Mouse (Mus musculus): ENCODE results near the gene Perp. TPM values are rescaled to one million over a fixed set of nuclear protein-coding genes. Genes with fewer than 3 reads are reported as not detected.
A peak's percentile ranks its signal among the peaks of the same experiment; 100 is the strongest.

The Perp gene
- polyA plus RNA-seq, 1 experiment from 2014 or later, result 248 TPM

DNA sequence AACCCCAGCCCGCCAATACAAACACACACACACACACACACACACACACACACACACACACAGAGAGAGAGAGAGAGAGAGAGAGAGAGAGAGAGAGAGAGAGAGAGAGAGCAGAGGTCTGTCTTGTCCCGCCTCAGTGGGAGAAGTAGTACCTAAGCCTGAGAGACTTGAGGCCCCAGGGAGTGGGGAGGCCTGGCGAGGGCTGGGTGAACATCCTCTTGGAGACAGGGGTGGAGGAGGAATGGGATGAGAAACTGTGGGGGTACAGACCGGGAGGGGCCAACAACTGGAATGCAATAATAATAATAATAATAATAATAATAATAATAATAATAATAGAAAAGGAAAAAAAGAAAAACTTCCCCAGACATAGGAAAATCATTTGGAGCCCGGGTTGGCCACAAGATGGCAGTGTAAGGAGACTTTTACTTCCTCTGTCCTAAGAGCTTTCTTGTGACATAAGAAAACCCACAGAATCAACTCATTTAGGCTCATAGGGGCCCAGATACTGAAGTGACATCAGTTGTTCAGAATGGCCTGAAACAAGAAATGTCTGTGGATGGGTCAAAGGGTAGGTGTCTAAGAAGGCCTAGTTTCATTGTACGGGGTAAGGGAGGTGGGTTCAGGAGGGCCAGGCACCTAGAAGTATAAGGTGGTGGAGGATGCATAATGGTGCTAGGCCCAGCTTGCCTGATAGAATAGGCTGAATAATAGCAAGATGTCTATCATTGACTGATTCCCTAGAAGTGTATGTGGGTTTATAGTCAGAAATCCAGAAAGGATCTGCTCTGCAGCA lies 8.9 kb upstream of the Perp start:
- H3K4me2 ChIP-seq (ENCODE audit: low read depth, low read length), result no peak overlapping the region
- 52% methylated on average over 6 of the region's 6 CpGs for WGBS
- ATAC-seq (replicated peaks; ENCODE audit: extremely low read depth, insufficient read depth, low FRiP score), result no peak

DNA sequence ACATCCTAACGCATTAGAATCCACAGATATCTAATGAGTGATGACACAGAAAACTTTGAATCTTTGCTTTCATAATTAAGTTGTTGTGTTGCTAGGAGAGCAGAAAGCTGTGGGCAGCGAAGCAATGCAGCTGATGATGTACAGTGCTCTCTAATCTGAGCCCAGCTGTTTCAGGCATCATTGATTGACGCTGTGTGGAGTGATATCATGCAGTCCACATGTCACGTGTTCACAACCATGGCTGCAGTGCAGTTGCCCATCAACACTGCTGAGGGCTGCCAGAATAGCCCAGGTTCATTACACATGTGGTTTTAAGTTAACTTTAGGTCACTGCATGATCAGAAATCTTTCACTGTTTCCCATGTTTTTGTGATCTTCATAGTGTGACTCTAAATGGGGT lies 5.3 kb upstream of the Perp start:
- ATAC-seq (replicated peaks; ENCODE audit: extremely low read depth, insufficient read depth, low FRiP score), result peak; percentile 76; the same call in 1 of the 2 replicates
- no peaks in the 10 kb centered on the region for H3K36me3 ChIP-seq (ENCODE audit: control insufficient read depth, insufficient read depth)

More for the DNA sequence above, 8.9 kb upstream of the Perp start:
- Histone ChIP-seq H3K4me3 (ENCODE audit: low read length) (no peak overlapping the region), H3K4me1 (ENCODE audit: control insufficient read depth, insufficient read depth, low read length) (peaks cover 5% of the 10 kb centered on the region; the same call in 1 of the 2 replicates), H3K36me3 (ENCODE audit: control insufficient read depth, insufficient read depth) (no peaks in the 10 kb centered on the region), H3K9me3 (replicated peaks; ENCODE audit: control insufficient read depth, low read length) (no peaks in the 10 kb centered on the region), H3K27ac (ENCODE audit: low read length) (no peak overlapping the region), H3K27me3 (ENCODE audit: control insufficient read depth, insufficient read depth, low read length) (no peaks in the 10 kb centered on the region), H3K9ac (ENCODE audit: low read length) (no peak overlapping the region)

DNA sequence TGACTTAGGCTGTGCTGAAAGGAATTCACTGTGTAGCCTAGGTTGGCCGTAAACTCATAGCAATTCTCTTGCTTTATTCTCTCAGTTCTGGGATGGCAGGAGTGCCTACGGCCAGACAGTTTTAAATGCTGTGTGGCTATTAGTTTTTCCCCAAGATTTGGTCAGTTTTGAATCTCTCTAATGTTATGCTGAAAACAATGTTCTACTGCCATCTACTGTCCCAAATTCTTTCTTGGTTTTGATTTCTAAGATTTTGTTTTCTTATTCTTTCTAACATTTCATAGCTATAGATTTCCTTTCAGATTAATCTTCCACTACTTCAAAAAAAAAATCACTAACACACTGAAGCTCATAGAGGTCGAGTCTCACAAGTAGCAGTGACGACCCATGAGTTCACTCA lies 4.1 kb upstream of the Perp start:
- H3K4me1 ChIP-seq (ENCODE audit: control insufficient read depth, insufficient read depth, low read length), result peaks cover 10% of the 10 kb centered on the region; the same call in 1 of the 2 replicates
- no peak for ATAC-seq (replicated peaks; ENCODE audit: extremely low read depth, insufficient read depth, low FRiP score)
- H3K4me3 ChIP-seq (ENCODE audit: low read length), result no peak overlapping the region
- peaks cover 3% of the 10 kb centered on the region for H3K27me3 ChIP-seq (ENCODE audit: control insufficient read depth, insufficient read depth, low read length)
- no peak overlapping the region for H3K9ac ChIP-seq (ENCODE audit: low read length)
- H3K36me3 ChIP-seq (ENCODE audit: control insufficient read depth, insufficient read depth), result no peaks in the 10 kb centered on the region
- H3K4me2 ChIP-seq (ENCODE audit: low read depth, low read length), result no peak overlapping the region
- H3K27ac ChIP-seq (ENCODE audit: low read length), result no peak overlapping the region
- no peaks in the 10 kb centered on the region for H3K9me3 ChIP-seq (replicated peaks; ENCODE audit: control insufficient read depth, low read length)
- 60% methylated on average over 4 of the region's 4 CpGs for WGBS

More for the DNA sequence above, 5.3 kb upstream of the Perp start:
- H3K4me3 ChIP-seq (ENCODE audit: low read length), result no peak overlapping the region
- H3K9me3 ChIP-seq (replicated peaks; ENCODE audit: control insufficient read depth, low read length), result no peaks in the 10 kb centered on the region
- no peak overlapping the region for H3K4me2 ChIP-seq (ENCODE audit: low read depth, low read length)
- H3K27me3 ChIP-seq (ENCODE audit: control insufficient read depth, insufficient read depth, low read length), result peaks cover 3% of the 10 kb centered on the region; the same call in 1 of the 2 replicates
- WGBS, result 27% methylated on average over 4 of the region's 4 CpGs
- H3K4me1 ChIP-seq (ENCODE audit: control insufficient read depth, insufficient read depth, low read length), result peaks cover 5% of the 10 kb centered on the region; the same call in 1 of the 2 replicates
- no peak overlapping the region for H3K9ac ChIP-seq (ENCODE audit: low read length)
- no peak overlapping the region for H3K27ac ChIP-seq (ENCODE audit: low read length)

DNA sequence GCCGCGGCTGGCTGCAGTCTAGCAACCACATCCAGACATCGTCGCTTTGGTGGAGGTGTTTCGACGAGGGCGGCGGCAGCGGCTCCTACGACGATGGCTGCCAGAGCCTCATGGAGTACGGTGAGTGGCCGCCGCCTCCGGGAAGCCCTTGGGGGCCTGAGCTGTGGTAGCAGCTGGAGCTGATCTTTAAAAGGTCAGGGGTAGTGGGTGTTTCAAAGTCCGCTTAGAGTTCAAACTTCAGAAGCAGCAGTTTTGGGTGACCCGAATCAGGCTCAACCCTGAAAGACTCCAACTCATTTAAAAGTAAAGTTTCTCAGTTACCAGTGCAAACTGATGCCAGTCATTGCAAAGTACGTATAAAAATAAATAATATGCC lies 455 bp downstream of the Perp start:
- 0 out of 2 replicates have a peak, but pooled peaks have one; percentile 4 for ATAC-seq (replicated peaks; ENCODE audit: extremely low read depth, insufficient read depth, low FRiP score)
- peaks cover 21% of the 10 kb centered on the region; the same call in 1 of the 2 replicates for H3K4me1 ChIP-seq (ENCODE audit: control insufficient read depth, insufficient read depth, low read length)
- peak overlapping the region; percentile 88 for H3K27ac ChIP-seq (ENCODE audit: low read length)
- peaks cover 3% of the 10 kb centered on the region for H3K27me3 ChIP-seq (ENCODE audit: control insufficient read depth, insufficient read depth, low read length)
- peak overlapping the region; percentile 90 for H3K9ac ChIP-seq (ENCODE audit: low read length)
- H3K9me3 ChIP-seq (replicated peaks; ENCODE audit: control insufficient read depth, low read length), result no peaks in the 10 kb centered on the region
- 4% methylated on average over 18 of the region's 18 CpGs for WGBS
- H3K4me2 ChIP-seq (ENCODE audit: low read depth, low read length), result peak overlapping the region; percentile 81
- H3K4me3 ChIP-seq (ENCODE audit: low read length), result peak overlapping the region; percentile 86
- no peaks in the 10 kb centered on the region for H3K36me3 ChIP-seq (ENCODE audit: control insufficient read depth, insufficient read depth)

DNA sequence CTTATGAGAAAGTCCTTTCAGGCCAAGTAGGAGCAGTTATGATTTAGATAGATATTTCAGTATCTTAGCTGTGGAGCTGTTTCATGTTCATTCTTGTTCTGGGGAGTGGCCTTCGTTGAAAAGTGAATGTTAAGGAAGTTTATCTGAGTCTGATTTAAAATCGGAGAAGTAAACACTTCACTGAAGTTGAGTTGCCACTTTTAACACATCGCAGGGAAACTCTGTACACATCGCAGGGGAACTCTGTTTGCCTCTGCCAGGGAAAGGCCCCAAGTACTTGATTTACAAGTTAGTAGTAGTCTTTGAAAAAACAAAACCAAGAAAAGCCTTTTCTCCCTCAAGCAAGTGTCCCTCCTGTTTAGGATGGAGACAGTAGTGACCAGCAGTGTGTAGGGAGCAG lies 891 bp downstream of the Perp start:
- Histone ChIP-seq H3K9ac (ENCODE audit: low read length) (peak overlapping the region; percentile 90), H3K4me3 (ENCODE audit: low read length) (peak overlapping the region; percentile 86), H3K4me1 (ENCODE audit: control insufficient read depth, insufficient read depth, low read length) (peaks cover 21% of the 10 kb centered on the region; the same call in 1 of the 2 replicates), H3K4me2 (ENCODE audit: low read depth, low read length) (peak overlapping the region; percentile 81), H3K27ac (ENCODE audit: low read length) (peak overlapping the region; percentile 84), H3K9me3 (replicated peaks; ENCODE audit: control insufficient read depth, low read length) (no peaks in the 10 kb centered on the region), H3K27me3 (ENCODE audit: control insufficient read depth, insufficient read depth, low read length) (peaks cover 3% of the 10 kb centered on the region), H3K36me3 (ENCODE audit: control insufficient read depth, insufficient read depth) (no peaks in the 10 kb centered on the region)
- no peak for ATAC-seq (replicated peaks; ENCODE audit: extremely low read depth, insufficient read depth, low FRiP score)
- WGBS, result 22% methylated on average over 4 of the region's 4 CpGs

DNA sequence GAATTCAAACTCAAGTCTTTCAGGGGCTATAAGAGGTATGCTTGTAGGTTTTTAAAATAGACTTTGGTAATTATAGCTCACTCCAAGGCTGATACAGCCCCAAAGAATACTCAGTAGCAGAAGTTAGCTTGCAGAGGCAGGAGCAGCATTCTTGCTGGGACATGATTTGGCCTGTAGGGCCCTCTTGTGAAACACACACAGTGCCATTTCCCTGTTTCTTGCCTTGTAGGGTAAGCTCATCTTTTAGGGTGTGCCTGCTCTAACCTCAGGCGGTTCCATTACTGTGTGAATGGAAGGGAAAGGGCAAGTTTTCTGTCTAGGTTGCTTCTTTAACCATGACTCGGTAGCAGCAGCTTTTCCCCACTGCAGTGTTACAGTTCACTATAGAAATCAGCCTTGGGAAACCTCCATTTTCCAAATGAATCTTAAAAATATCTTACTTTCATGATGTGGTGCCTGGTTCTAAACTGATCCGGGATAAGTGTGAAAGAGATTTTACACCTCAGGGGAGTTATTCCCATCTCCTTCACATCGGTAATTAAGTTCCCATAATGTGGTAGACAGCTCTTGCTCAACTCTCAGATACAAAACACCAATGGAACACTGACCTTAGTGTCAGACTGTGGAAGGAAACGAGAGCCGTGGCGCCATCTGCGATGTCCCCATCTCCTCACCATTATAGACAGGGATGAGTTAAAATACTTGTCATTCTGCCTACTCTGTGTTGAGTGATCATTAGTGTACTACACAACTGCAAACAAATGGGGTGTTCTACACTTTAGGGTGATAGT lies 1.8 kb downstream of the Perp start:
- peaks cover 3% of the 10 kb centered on the region for H3K27me3 ChIP-seq (ENCODE audit: control insufficient read depth, insufficient read depth, low read length)
- H3K4me3 ChIP-seq (ENCODE audit: low read length), result peak overlapping the region; percentile 86
- peak overlapping the region; percentile 81 for H3K4me2 ChIP-seq (ENCODE audit: low read depth, low read length)
- 58% methylated on average over 8 of the region's 8 CpGs for WGBS
- no peaks in the 10 kb centered on the region for H3K9me3 ChIP-seq (replicated peaks; ENCODE audit: control insufficient read depth, low read length)
- peak; percentile 30; the same call in 1 of the 2 replicates for ATAC-seq (replicated peaks; ENCODE audit: extremely low read depth, insufficient read depth, low FRiP score)
- peak overlapping the region; percentile 84 for H3K27ac ChIP-seq (ENCODE audit: low read length)
- H3K36me3 ChIP-seq (ENCODE audit: control insufficient read depth, insufficient read depth), result no peaks in the 10 kb centered on the region
- H3K9ac ChIP-seq (ENCODE audit: low read length), result peak overlapping the region; percentile 90
- peaks cover 21% of the 10 kb centered on the region; the same call in 1 of the 2 replicates for H3K4me1 ChIP-seq (ENCODE audit: control insufficient read depth, insufficient read depth, low read length)

DNA sequence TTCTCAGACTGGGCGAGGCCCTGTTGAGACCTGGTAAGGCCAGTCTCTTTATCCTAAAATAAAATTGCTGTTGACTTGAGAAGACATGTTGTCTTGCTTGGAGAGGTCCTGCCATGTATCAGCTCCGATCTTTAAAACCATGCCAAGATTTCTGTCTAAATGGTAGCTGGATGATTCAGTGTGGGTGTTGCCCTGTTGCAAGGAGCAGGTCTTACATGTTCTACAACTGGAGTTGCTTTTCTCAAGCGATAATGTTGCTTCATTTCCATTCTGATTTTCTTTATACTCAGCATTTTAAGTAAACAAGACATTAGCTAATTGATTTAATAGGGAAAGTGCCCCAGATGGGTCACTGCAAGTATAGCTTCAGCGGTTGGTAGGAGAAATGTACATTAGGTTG lies 5.4 kb downstream of the Perp start:
- Histone ChIP-seq H3K4me3 (ENCODE audit: low read length) (no peak overlapping the region), H3K27me3 (ENCODE audit: control insufficient read depth, insufficient read depth, low read length) (no peaks in the 10 kb centered on the region; the same call in 1 of the 2 replicates), H3K9me3 (replicated peaks; ENCODE audit: control insufficient read depth, low read length) (no peaks in the 10 kb centered on the region), H3K9ac (ENCODE audit: low read length) (no peak overlapping the region), H3K4me1 (ENCODE audit: control insufficient read depth, insufficient read depth, low read length) (peaks cover 16% of the 10 kb centered on the region; the same call in 1 of the 2 replicates), H3K4me2 (ENCODE audit: low read depth, low read length) (no peak overlapping the region), H3K36me3 (ENCODE audit: control insufficient read depth, insufficient read depth) (peaks cover 8% of the 10 kb centered on the region; the same call in 1 of the 2 replicates), H3K27ac (ENCODE audit: low read length) (no peak overlapping the region)
- no peak for ATAC-seq (replicated peaks; ENCODE audit: extremely low read depth, insufficient read depth, low FRiP score)
- 82% methylated on average over 4 of the region's 4 CpGs for WGBS

DNA sequence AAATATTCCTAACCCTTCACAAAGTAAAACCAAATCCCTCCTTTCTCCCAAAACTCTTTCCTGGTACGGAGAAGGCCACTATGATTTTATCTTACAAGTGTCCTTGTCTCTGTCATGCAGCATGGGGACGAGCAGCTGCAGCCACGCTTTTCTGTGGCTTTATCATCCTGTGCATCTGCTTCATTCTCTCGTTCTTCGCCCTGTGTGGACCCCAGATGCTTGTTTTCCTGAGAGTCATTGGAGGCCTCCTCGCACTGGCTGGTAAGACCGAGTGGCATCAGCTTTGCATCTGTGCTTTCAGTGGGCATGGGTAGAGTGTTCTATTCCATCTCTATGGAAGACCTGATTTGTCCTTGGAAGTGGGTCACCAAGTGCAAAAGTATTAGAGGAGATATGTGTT lies 8.6 kb downstream of the Perp start:
- Histone ChIP-seq H3K4me1 (ENCODE audit: control insufficient read depth, insufficient read depth, low read length) (peaks cover 9% of the 10 kb centered on the region; the same call in 1 of the 2 replicates), H3K4me3 (ENCODE audit: low read length) (no peak overlapping the region), H3K27me3 (ENCODE audit: control insufficient read depth, insufficient read depth, low read length) (no peaks in the 10 kb centered on the region), H3K36me3 (ENCODE audit: control insufficient read depth, insufficient read depth) (peaks cover 15% of the 10 kb centered on the region), H3K9me3 (replicated peaks; ENCODE audit: control insufficient read depth, low read length) (no peaks in the 10 kb centered on the region), H3K4me2 (ENCODE audit: low read depth, low read length) (no peak overlapping the region), H3K9ac (ENCODE audit: low read length) (no peak overlapping the region), H3K27ac (ENCODE audit: low read length) (no peak overlapping the region)
- 75% methylated on average over 7 of the region's 7 CpGs for WGBS
- ATAC-seq (replicated peaks; ENCODE audit: extremely low read depth, insufficient read depth, low FRiP score), result no peak
